Mouse (Mus musculus) lung, adult 2 months (tissue): Measurements from ENCODE around the gene Mogs.

ENCODE experiments used
- CTCF ChIP-seq: fragments of 200-500 bp; IDR thresholded peaks from 2 replicates; pipeline ENCODE4 v1.5.1; 2011; ENCODE audit warnings: mild to moderate bottlenecking, low read length, control low read depth; ENCODE audit not compliant: insufficient read depth
- POLR2A ChIP-seq: fragments of 200-500 bp; IDR thresholded peaks from 2 replicates; pipeline ENCODE4 v1.6.1; 2011; ENCODE audit warnings: low read depth, mild to moderate bottlenecking, control low read depth, low read length, borderline replicate concordance; ENCODE audit errors: extremely low read depth

GRCm38 (mm10) chr6:83151721-83152120 lies 36.4 kb downstream of the Mogs start:
- TF ChIP-seq CTCF = no peak
- TF ChIP-seq POLR2A = no peak
